Mouse (Mus musculus) monocyte, adult 5-6 weeks (primary cell): ENCODE measurements around the gene Tnfsf9. TPM values are rescaled to one million over a fixed set of nuclear protein-coding genes. Genes with fewer than 3 reads are reported as not detected.
"Not testable (repeated sequence)": the region's sequence is repeated elsewhere in the genome, so short reads cannot be mapped to it uniquely, and the experiment has no call there.

Experiments used
- ATAC-seq: fragments of 153-309, 156-312 bp; replicated peaks from 2 replicates; pipeline ENCODE4 v1.8.0; 2017; ENCODE audit warnings: mild to moderate bottlenecking; ENCODE audit not compliant: low TSS enrichment, insufficient number of reproducible peaks, severe bottlenecking, poor library complexity, low FRiP score
- total RNA-seq: library from RNA; stranded (forward); fragments of 200-1000, 200-491, 200-594 nt; gene quantifications from 3 replicates; pipeline ENCODE4 v1.2.3, GENCODE M21; 2017

Gene Tnfsf9
- total RNA-seq, 1 experiment from 2014 or later, result 0.57 TPM

GRCm38 (mm10) chr17:57123192-57124118 lies 18.3 kb downstream of the Tnfsf9 start:
- ATAC-seq, result no peak

- ATAC-seq, result no peak
Measured at GRCm38 (mm10) chr17:57124792-57125191, 19.7 kb downstream of the Tnfsf9 start.

- ATAC-seq, result no peak
Measured at GRCm38 (mm10) chr17:57125853-57126622, 20.9 kb downstream of the Tnfsf9 start.

- ATAC-seq, result no peak
Measured at GRCm38 (mm10) chr17:57131793-57132192, 26.7 kb downstream of the Tnfsf9 start.

GRCm38 (mm10) chr17:57134021-57134420 lies 28.9 kb downstream of the Tnfsf9 start:
- not testable (repeated sequence) for ATAC-seq

- no peak for ATAC-seq
Measured at GRCm38 (mm10) chr17:57134693-57135092, 29.6 kb downstream of the Tnfsf9 start.

- ATAC-seq, result no peak
Measured at GRCm38 (mm10) chr17:57135635-57136034, 30.5 kb downstream of the Tnfsf9 start.

- no peak for ATAC-seq
Measured at GRCm38 (mm10) chr17:57138676-57139075, 33.6 kb downstream of the Tnfsf9 start.

- no peak for ATAC-seq
Measured at GRCm38 (mm10) chr17:57139708-57140107, 34.6 kb downstream of the Tnfsf9 start.

- ATAC-seq, result no peak
Measured at GRCm38 (mm10) chr17:57143704-57144103, 38.6 kb downstream of the Tnfsf9 start.

GRCm38 (mm10) chr17:57145115-57145514 lies 40.0 kb downstream of the Tnfsf9 start:
- no peak for ATAC-seq

GRCm38 (mm10) chr17:57148343-57148742 lies 43.2 kb downstream of the Tnfsf9 start:
- no peak for ATAC-seq

- ATAC-seq, result no peak
Measured at GRCm38 (mm10) chr17:57148994-57149803, 44.1 kb downstream of the Tnfsf9 start, which contains the start of gene Cd70. TSS of gene Cd70 (minus strand) at chr17:57149777.

GRCm38 (mm10) chr17:57153006-57153405 lies 47.9 kb downstream of the Tnfsf9 start:
- ATAC-seq, result no peak; the same call in 1 of the 2 replicates

GRCm38 (mm10) chr17:57153787-57154186 lies 48.7 kb downstream of the Tnfsf9 start:
- no peak for ATAC-seq
